Mouse (Mus musculus): Measurements from ENCODE around the gene Mrpl16. TPM values are rescaled to one million over a fixed set of nuclear protein-coding genes. Genes with fewer than 3 reads are reported as not detected.

Mrpl16 gene
- polyA plus RNA-seq (2012; rRNA removed): 28.9 and 42.4 TPM in 2 replicates

- H3K4me1 ChIP-seq (ENCODE audit: control insufficient read depth, insufficient read depth, low read length): peaks cover 7% of the 10 kb centered on the region; the same call in 1 of the 2 replicates
- H3K36me3 ChIP-seq (ENCODE audit: control insufficient read depth, insufficient read depth, low read length): 0 out of 2 replicates have a peak, but pooled peaks cover 3% of the 10 kb centered on the region
- WGBS: under 1% methylated on average over 30 of the region's 30 CpGs
- no peak for TF ChIP-seq CTCF (conservative IDR thresholded peaks at IDR 0.05; ENCODE audit: insufficient read depth, insufficient read length, low read depth, low read length)
- no peak for TF ChIP-seq POLR2A (IDR thresholded peaks at IDR 0.05; ENCODE audit: low read depth, low read length)
- H3K27me3 ChIP-seq (replicated peaks; ENCODE audit: control insufficient read depth, insufficient read depth, low read length): no peaks in the 10 kb centered on the region
- peak within 1 kb of the TSS; percentile 26; the same call in 1 of the 2 replicates for H3K27ac ChIP-seq (ENCODE audit: insufficient read depth, low read depth, low read length)
- DNase-seq: peak; percentile 94
- H3K4me3 ChIP-seq (ENCODE audit: insufficient read depth, low read depth, low read length): peak within 1 kb of the TSS; percentile 68
Measured at GRCm38 (mm10) chr19:11770205-11770892, at the start of gene Mrpl16. Gene Mrpl16, plus strand, starts transcription at chr19:11770391.

GRCm38 (mm10) chr19:11723870-11724269 is 46.3 kb upstream of the Mrpl16 start:
- no peaks in the 10 kb centered on the region for H3K27me3 ChIP-seq (replicated peaks; ENCODE audit: control insufficient read depth, insufficient read depth, low read length)
- no peaks in the 10 kb centered on the region for H3K4me1 ChIP-seq (ENCODE audit: control insufficient read depth, insufficient read depth, low read length)
- WGBS: 93% methylated on average over 2 of the region's 2 CpGs
- TF ChIP-seq POLR2A (IDR thresholded peaks at IDR 0.05; ENCODE audit: low read depth, low read length): no peak
- no peak for TF ChIP-seq CTCF (conservative IDR thresholded peaks at IDR 0.05; ENCODE audit: insufficient read depth, insufficient read length, low read depth, low read length)
- H3K4me3 ChIP-seq (ENCODE audit: insufficient read depth, low read depth, low read length): no peak overlapping the region
- H3K27ac ChIP-seq (ENCODE audit: insufficient read depth, low read depth, low read length): no peak overlapping the region
- DNase-seq: no peak
- H3K36me3 ChIP-seq (ENCODE audit: control insufficient read depth, insufficient read depth, low read length): no peaks in the 10 kb centered on the region

- Histone ChIP-seq H3K4me3 (ENCODE audit: insufficient read depth, low read depth, low read length) (no peak overlapping the region), H3K27ac (ENCODE audit: insufficient read depth, low read depth, low read length) (no peak overlapping the region), H3K36me3 (ENCODE audit: control insufficient read depth, insufficient read depth, low read length) (no peaks in the 10 kb centered on the region), H3K27me3 (replicated peaks; ENCODE audit: control insufficient read depth, insufficient read depth, low read length) (no peaks in the 10 kb centered on the region), H3K4me1 (ENCODE audit: control insufficient read depth, insufficient read depth, low read length) (no peaks in the 10 kb centered on the region)
- TF ChIP-seq CTCF (conservative IDR thresholded peaks at IDR 0.05; ENCODE audit: insufficient read depth, insufficient read length, low read depth, low read length): no peak
- no peak for TF ChIP-seq POLR2A (IDR thresholded peaks at IDR 0.05; ENCODE audit: low read depth, low read length)
- DNase-seq: no peak
- 78% methylated on average over 6 of the region's 6 CpGs for WGBS
Measured at GRCm38 (mm10) chr19:11724275-11724674, 45.9 kb upstream of the Mrpl16 start.

GRCm38 (mm10) chr19:11725915-11726314 is 44.3 kb upstream of the Mrpl16 start:
- H3K27ac ChIP-seq (ENCODE audit: insufficient read depth, low read depth, low read length): no peak overlapping the region
- no peaks in the 10 kb centered on the region for H3K27me3 ChIP-seq (replicated peaks; ENCODE audit: control insufficient read depth, insufficient read depth, low read length)
- H3K36me3 ChIP-seq (ENCODE audit: control insufficient read depth, insufficient read depth, low read length): no peaks in the 10 kb centered on the region
- H3K4me1 ChIP-seq (ENCODE audit: control insufficient read depth, insufficient read depth, low read length): no peaks in the 10 kb centered on the region
- no peak overlapping the region for H3K4me3 ChIP-seq (ENCODE audit: insufficient read depth, low read depth, low read length)
- no peak for TF ChIP-seq CTCF (conservative IDR thresholded peaks at IDR 0.05; ENCODE audit: insufficient read depth, insufficient read length, low read depth, low read length)
- no peak for TF ChIP-seq POLR2A (IDR thresholded peaks at IDR 0.05; ENCODE audit: low read depth, low read length)
- WGBS: 78% methylated on average over 2 of the region's 2 CpGs
- DNase-seq: no peak

GRCm38 (mm10) chr19:11727304-11727703 is 42.9 kb upstream of the Mrpl16 start:
- Histone ChIP-seq H3K36me3 (ENCODE audit: control insufficient read depth, insufficient read depth, low read length) (no peaks in the 10 kb centered on the region), H3K27ac (ENCODE audit: insufficient read depth, low read depth, low read length) (no peak overlapping the region), H3K4me1 (ENCODE audit: control insufficient read depth, insufficient read depth, low read length) (no peaks in the 10 kb centered on the region), H3K4me3 (ENCODE audit: insufficient read depth, low read depth, low read length) (no peak overlapping the region), H3K27me3 (replicated peaks; ENCODE audit: control insufficient read depth, insufficient read depth, low read length) (no peaks in the 10 kb centered on the region)
- WGBS: 91% methylated on average over 5 of the region's 5 CpGs
- TF ChIP-seq POLR2A (IDR thresholded peaks at IDR 0.05; ENCODE audit: low read depth, low read length) (no peak), CTCF (conservative IDR thresholded peaks at IDR 0.05; ENCODE audit: insufficient read depth, insufficient read length, low read depth, low read length) (no peak)
- DNase-seq: no peak

GRCm38 (mm10) chr19:11730278-11730677 is 39.9 kb upstream of the Mrpl16 start:
- Histone ChIP-seq H3K27ac (ENCODE audit: insufficient read depth, low read depth, low read length) (no peak overlapping the region), H3K36me3 (ENCODE audit: control insufficient read depth, insufficient read depth, low read length) (no peaks in the 10 kb centered on the region), H3K4me1 (ENCODE audit: control insufficient read depth, insufficient read depth, low read length) (no peaks in the 10 kb centered on the region), H3K4me3 (ENCODE audit: insufficient read depth, low read depth, low read length) (no peak overlapping the region), H3K27me3 (replicated peaks; ENCODE audit: control insufficient read depth, insufficient read depth, low read length) (no peaks in the 10 kb centered on the region)
- WGBS: 68% methylated on average over 1 of the region's 1 CpGs
- DNase-seq: no peak
- TF ChIP-seq CTCF (conservative IDR thresholded peaks at IDR 0.05; ENCODE audit: insufficient read depth, insufficient read length, low read depth, low read length) (no peak), POLR2A (IDR thresholded peaks at IDR 0.05; ENCODE audit: low read depth, low read length) (no peak)

- TF ChIP-seq CTCF (conservative IDR thresholded peaks at IDR 0.05; ENCODE audit: insufficient read depth, insufficient read length, low read depth, low read length): no peak
- no peak for TF ChIP-seq POLR2A (IDR thresholded peaks at IDR 0.05; ENCODE audit: low read depth, low read length)
- Histone ChIP-seq H3K36me3 (ENCODE audit: control insufficient read depth, insufficient read depth, low read length) (no peaks in the 10 kb centered on the region), H3K27me3 (replicated peaks; ENCODE audit: control insufficient read depth, insufficient read depth, low read length) (no peaks in the 10 kb centered on the region), H3K27ac (ENCODE audit: insufficient read depth, low read depth, low read length) (no peak overlapping the region), H3K4me3 (ENCODE audit: insufficient read depth, low read depth, low read length) (no peak overlapping the region), H3K4me1 (ENCODE audit: control insufficient read depth, insufficient read depth, low read length) (no peaks in the 10 kb centered on the region)
- no peak for DNase-seq
- 40% methylated on average over 1 of the region's 1 CpGs for WGBS
Measured at GRCm38 (mm10) chr19:11736455-11736854, 33.7 kb upstream of the Mrpl16 start.
